In genomic region chr8:70359411-70359810, GRCm38 (mm10) we compare ENCODE assay signal across 11 mouse cellular contexts. TPM values are rescaled to one million over a fixed set of nuclear protein-coding genes. Genes with fewer than 3 reads are reported as not detected.
A peak's percentile ranks its signal among the peaks of the same experiment; 100 is the strongest.
DNase-seq lines count a peak whose midpoint lies in the region; ATAC-seq and TF ChIP-seq lines count a peak whose summit lies in the region.
"Had no signal": no experiment of that assay in that cellular context is flagged by ENCODE, and none has a peak within 500 bp of the region (broad histone marks: within the 10 kb centered on the region; RNA-seq: fewer than 3 reads in every experiment).

No protein-coding gene starts in this region.

- no peak overlapping the region for H3K4me3 ChIP-seq in forebrain, embryonic 13.5 days
- H3K4me3 ChIP-seq in forebrain, embryonic 16.5 days (replicated peaks; ENCODE audit: low read length): no peak overlapping the region
- no peak overlapping the region for H3K4me3 ChIP-seq in lung, embryonic 16.5 days (ENCODE audit: low read length)
- no peak overlapping the region for H3K4me3 ChIP-seq in lung, postnatal 0 days (ENCODE audit: low read depth, low read length)
- H3K4me3 ChIP-seq in kidney, postnatal 0 days (replicated peaks; ENCODE audit: low read depth, low read length): no peak overlapping the region
- H3K4me3 ChIP-seq: liver, embryonic 15.5 days had no signal

- no peak for DNase-seq in lung, postnatal 0 days (ENCODE audit: low spot score)
- DNase-seq in NIH3T3 (ENCODE audit: low read depth): peak; percentile 73
- DNase-seq in kidney, postnatal 0 days (ENCODE audit: low spot score): peak; percentile 48
- no peak for DNase-seq in urinary bladder, postnatal 4 days (ENCODE audit: low spot score in 2 of 2)
- DNase-seq: cerebellum, adult 9-10 months had no signal

- H3K27ac ChIP-seq in forebrain, embryonic 13.5 days: no peak overlapping the region
- no peak overlapping the region for H3K27ac ChIP-seq in forebrain, embryonic 16.5 days (ENCODE audit: low read length)
- no peak overlapping the region for H3K27ac ChIP-seq in lung, embryonic 16.5 days (ENCODE audit: low read length)
- no peak overlapping the region for H3K27ac ChIP-seq in lung, postnatal 0 days (ENCODE audit: low read length)
- no peak overlapping the region for H3K27ac ChIP-seq in kidney, postnatal 0 days
- H3K27ac ChIP-seq: liver, embryonic 15.5 days; stomach, postnatal 0 days had no signal

- H3K36me3 ChIP-seq in forebrain, embryonic 13.5 days (ENCODE audit: poor library complexity, severe bottlenecking): no peaks in the 10 kb centered on the region
- no peaks in the 10 kb centered on the region for H3K36me3 ChIP-seq in forebrain, embryonic 16.5 days (ENCODE audit: control insufficient read depth, insufficient read depth)
- no peaks in the 10 kb centered on the region for H3K36me3 ChIP-seq in lung, embryonic 16.5 days (ENCODE audit: control insufficient read depth, insufficient read depth, low read length)
- H3K36me3 ChIP-seq in lung, postnatal 0 days (ENCODE audit: insufficient read depth, low read length): no peaks in the 10 kb centered on the region
- H3K36me3 ChIP-seq in kidney, postnatal 0 days (ENCODE audit: insufficient read depth, low read length): no peaks in the 10 kb centered on the region
- H3K36me3 ChIP-seq: liver, embryonic 15.5 days had no signal

- H3K27me3 ChIP-seq in forebrain, embryonic 13.5 days: 0 out of 2 replicates have a peak, but pooled peaks cover 8% of the 10 kb centered on the region
- no peaks in the 10 kb centered on the region for H3K27me3 ChIP-seq in forebrain, embryonic 16.5 days (replicated peaks; ENCODE audit: control insufficient read depth, insufficient read depth, low read length)
- H3K27me3 ChIP-seq in lung, embryonic 16.5 days (ENCODE audit: control insufficient read depth, insufficient read depth, low read depth, low read length): no peaks in the 10 kb centered on the region
- H3K27me3 ChIP-seq in lung, postnatal 0 days (replicated peaks; ENCODE audit: insufficient read depth, low read length): no peaks in the 10 kb centered on the region
- H3K27me3 ChIP-seq in kidney, postnatal 0 days (ENCODE audit: insufficient read depth, low read length): no peaks in the 10 kb centered on the region

- no peaks in the 10 kb centered on the region for H3K9me3 ChIP-seq in forebrain, embryonic 13.5 days (replicated peaks)
- no peaks in the 10 kb centered on the region for H3K9me3 ChIP-seq in forebrain, embryonic 16.5 days (ENCODE audit: control insufficient read depth, low read length)
- H3K9me3 ChIP-seq in lung, embryonic 16.5 days (ENCODE audit: control insufficient read depth, low read length): no peaks in the 10 kb centered on the region
- H3K9me3 ChIP-seq in lung, postnatal 0 days (ENCODE audit: low read length): no peaks in the 10 kb centered on the region
- H3K9me3 ChIP-seq in kidney, postnatal 0 days (replicated peaks; ENCODE audit: low read length): no peaks in the 10 kb centered on the region
- H3K9me3 ChIP-seq: liver, embryonic 15.5 days had no signal

- no peak for TF ChIP-seq EP300 in lung, postnatal 0 days (IDR thresholded peaks at IDR 0.05)

- TF ChIP-seq CTCF in lung, postnatal 0 days (IDR thresholded peaks at IDR 0.05): no peak
- TF ChIP-seq CTCF in kidney, postnatal 0 days (IDR thresholded peaks at IDR 0.05; ENCODE audit: low read depth): no peak

- 0 out of 2 replicates have a peak, but pooled peaks cover 5% of the 10 kb centered on the region for H3K4me1 ChIP-seq in forebrain, embryonic 13.5 days
- no peaks in the 10 kb centered on the region for H3K4me1 ChIP-seq in forebrain, embryonic 16.5 days (replicated peaks; ENCODE audit: control insufficient read depth, insufficient read depth, low read length)
- peaks cover 4% of the 10 kb centered on the region; the same call in 1 of the 2 replicates for H3K4me1 ChIP-seq in lung, embryonic 16.5 days (replicated peaks; ENCODE audit: control insufficient read depth, insufficient read depth, low read length)
- H3K4me1 ChIP-seq in lung, postnatal 0 days (ENCODE audit: insufficient read depth, low read depth, low read length): no peaks in the 10 kb centered on the region
- H3K4me1 ChIP-seq in kidney, postnatal 0 days (replicated peaks; ENCODE audit: insufficient read depth, low read length): no peaks in the 10 kb centered on the region

- 0 out of 2 replicates have a peak overlapping the region, but pooled peaks have one; percentile 26 for H3K9ac ChIP-seq in forebrain, embryonic 13.5 days
- no peak overlapping the region for H3K9ac ChIP-seq in forebrain, embryonic 16.5 days (replicated peaks; ENCODE audit: low read depth, low read length)
- no peak overlapping the region for H3K9ac ChIP-seq in lung, embryonic 16.5 days (ENCODE audit: low read length)
- H3K9ac ChIP-seq in lung, postnatal 0 days (replicated peaks; ENCODE audit: low read depth): no peak overlapping the region
- no peak overlapping the region for H3K9ac ChIP-seq in kidney, postnatal 0 days (ENCODE audit: low read depth, low read length)
- H3K9ac ChIP-seq: liver, embryonic 15.5 days had no signal

- H3K4me2 ChIP-seq in forebrain, embryonic 13.5 days: no peak overlapping the region
- H3K4me2 ChIP-seq in forebrain, embryonic 16.5 days (ENCODE audit: low read length): no peak overlapping the region
- H3K4me2 ChIP-seq in lung, embryonic 16.5 days (ENCODE audit: low read depth, low read length): no peak overlapping the region
- H3K4me2 ChIP-seq in lung, postnatal 0 days (replicated peaks; ENCODE audit: low read depth, low read length): no peak overlapping the region
- no peak overlapping the region for H3K4me2 ChIP-seq in kidney, postnatal 0 days (ENCODE audit: low read length)
- H3K4me2 ChIP-seq: liver, embryonic 15.5 days had no signal

- ATAC-seq in forebrain, embryonic 13.5 days: no peak
- no peak for ATAC-seq in forebrain, embryonic 16.5 days
- ATAC-seq in lung, embryonic 16.5 days (ENCODE audit: low read depth): peak; percentile 13; the same call in 1 of the 2 replicates
- ATAC-seq in lung, postnatal 0 days: no peak
- ATAC-seq in kidney, postnatal 0 days (replicated peaks; ENCODE audit: low FRiP score, low read depth): peak; percentile 53
- no peak for ATAC-seq in erythroid progenitor cell, adult 5-6 weeks (replicated peaks; ENCODE audit: low FRiP score, poor library complexity, severe bottlenecking)

- WGBS in forebrain, embryonic 13.5 days: 33% methylated on average over 3 of the region's 3 CpGs
- WGBS in forebrain, embryonic 16.5 days: 21% methylated on average over 3 of the region's 3 CpGs
- 8% methylated on average over 3 of the region's 3 CpGs for WGBS in lung, embryonic 16.5 days
- 11% methylated on average over 3 of the region's 3 CpGs for WGBS in lung, postnatal 0 days
- 6% methylated on average over 3 of the region's 3 CpGs for WGBS in kidney, postnatal 0 days

RNA-seq across cellular contexts. Expression of gene Upf1, which starts 6.3 kb away (rescaled TPM):
- polyA plus RNA-seq in forebrain, embryonic 13.5 days (2015; fragmentation: Nextera tagmentation; extraction: Ambion mirVana): 14.2 and 16.3 TPM in 2 replicates
- 11.8 and 13.6 TPM in 2 replicates for polyA plus RNA-seq in forebrain, embryonic 16.5 days (2015; fragmentation: Nextera tagmentation; extraction: Ambion mirVana)
- 8.7 and 10.5 TPM in 2 replicates for polyA plus RNA-seq in lung, embryonic 16.5 days (2015; fragmentation: Nextera tagmentation; extraction: Ambion mirVana)
- polyA plus RNA-seq in lung, postnatal 0 days (2015; fragmentation: Nextera tagmentation; extraction: Ambion mirVana): 10.4 and 11.1 TPM in 2 replicates
- 11.6 and 12.5 TPM in 2 replicates for polyA plus RNA-seq in kidney, postnatal 0 days (2015; fragmentation: Nextera tagmentation; extraction: Ambion mirVana)
- total RNA-seq in erythroid progenitor cell, adult 5-6 weeks (2015; ENCODE audit: low replicate concordance): 18.4 and 20.2 TPM in 2 replicates
- total RNA-seq in erythroid progenitor cell, adult 5-6 weeks (2017; ENCODE audit: low replicate concordance): 32.5 and 43.9 TPM in 2 replicates

RNA-seq across cellular contexts. Expression of gene Comp, which starts 13.9 kb away (rescaled TPM):
- polyA plus RNA-seq in forebrain, embryonic 13.5 days (2015; fragmentation: Nextera tagmentation; extraction: Ambion mirVana): 0.18 and 0.35 TPM in 2 replicates
- polyA plus RNA-seq in forebrain, embryonic 16.5 days (2015; fragmentation: Nextera tagmentation; extraction: Ambion mirVana): 0.51 and 0.75 TPM in 2 replicates
- polyA plus RNA-seq in lung, embryonic 16.5 days (2015; fragmentation: Nextera tagmentation; extraction: Ambion mirVana): 0.68 and 0.75 TPM in 2 replicates
- 0.13 and 0.29 TPM in 2 replicates for polyA plus RNA-seq in lung, postnatal 0 days (2015; fragmentation: Nextera tagmentation; extraction: Ambion mirVana)
- 0.24 and 0.28 TPM in 2 replicates for polyA plus RNA-seq in kidney, postnatal 0 days (2015; fragmentation: Nextera tagmentation; extraction: Ambion mirVana)
- total RNA-seq in erythroid progenitor cell, adult 5-6 weeks (2015; ENCODE audit: low replicate concordance): not detected in 2 replicates
- 0.39 TPM in 1 of 2 replicates, not detected in the other for total RNA-seq in erythroid progenitor cell, adult 5-6 weeks (2017; ENCODE audit: low replicate concordance)

RNA-seq across cellular contexts. Expression of gene Gdf1, which starts 29.8 kb away (rescaled TPM):
- polyA plus RNA-seq in forebrain, embryonic 13.5 days (2015; fragmentation: Nextera tagmentation; extraction: Ambion mirVana): 0.89 and 2.5 TPM in 2 replicates
- polyA plus RNA-seq in forebrain, embryonic 16.5 days (2015; fragmentation: Nextera tagmentation; extraction: Ambion mirVana): 3.9 and 5.8 TPM in 2 replicates
- polyA plus RNA-seq in lung, embryonic 16.5 days (2015; fragmentation: Nextera tagmentation; extraction: Ambion mirVana): 0.40 and 1.4 TPM in 2 replicates
- polyA plus RNA-seq in lung, postnatal 0 days (2015; fragmentation: Nextera tagmentation; extraction: Ambion mirVana): 0.33 and 0.81 TPM in 2 replicates
- 3.8 and 4.0 TPM in 2 replicates for polyA plus RNA-seq in kidney, postnatal 0 days (2015; fragmentation: Nextera tagmentation; extraction: Ambion mirVana)
- total RNA-seq in erythroid progenitor cell, adult 5-6 weeks (2015; ENCODE audit: low replicate concordance): not detected in 2 replicates
- not detected in 2 replicates for total RNA-seq in erythroid progenitor cell, adult 5-6 weeks (2017; ENCODE audit: low replicate concordance)

RNA-seq across cellular contexts. Expression of gene Cers1, which starts 43.8 kb away (rescaled TPM):
- 18.2 and 20.1 TPM in 2 replicates for polyA plus RNA-seq in forebrain, embryonic 13.5 days (2015; fragmentation: Nextera tagmentation; extraction: Ambion mirVana)
- 32.7 and 35.8 TPM in 2 replicates for polyA plus RNA-seq in forebrain, embryonic 16.5 days (2015; fragmentation: Nextera tagmentation; extraction: Ambion mirVana)
- 2.4 and 3.0 TPM in 2 replicates for polyA plus RNA-seq in lung, embryonic 16.5 days (2015; fragmentation: Nextera tagmentation; extraction: Ambion mirVana)
- polyA plus RNA-seq in lung, postnatal 0 days (2015; fragmentation: Nextera tagmentation; extraction: Ambion mirVana): 0.63 and 1.6 TPM in 2 replicates
- 1.9 and 2.1 TPM in 2 replicates for polyA plus RNA-seq in kidney, postnatal 0 days (2015; fragmentation: Nextera tagmentation; extraction: Ambion mirVana)
- not detected in 2 replicates for total RNA-seq in erythroid progenitor cell, adult 5-6 weeks (2015; ENCODE audit: low replicate concordance)
- not detected in 2 replicates for total RNA-seq in erythroid progenitor cell, adult 5-6 weeks (2017; ENCODE audit: low replicate concordance)

RNA-seq across cellular contexts. Expression of gene Cope, which starts 57.1 kb away (rescaled TPM):
- 268 and 274 TPM in 2 replicates for polyA plus RNA-seq in forebrain, embryonic 13.5 days (2015; fragmentation: Nextera tagmentation; extraction: Ambion mirVana)
- polyA plus RNA-seq in forebrain, embryonic 16.5 days (2015; fragmentation: Nextera tagmentation; extraction: Ambion mirVana): 270 and 273 TPM in 2 replicates
- polyA plus RNA-seq in lung, embryonic 16.5 days (2015; fragmentation: Nextera tagmentation; extraction: Ambion mirVana): 325 and 349 TPM in 2 replicates
- polyA plus RNA-seq in lung, postnatal 0 days (2015; fragmentation: Nextera tagmentation; extraction: Ambion mirVana): 266 and 297 TPM in 2 replicates
- polyA plus RNA-seq in kidney, postnatal 0 days (2015; fragmentation: Nextera tagmentation; extraction: Ambion mirVana): 309 and 334 TPM in 2 replicates
- 78.6 and 122 TPM in 2 replicates for total RNA-seq in erythroid progenitor cell, adult 5-6 weeks (2015; ENCODE audit: low replicate concordance)
- 16.7 and 51.7 TPM in 2 replicates for total RNA-seq in erythroid progenitor cell, adult 5-6 weeks (2017; ENCODE audit: low replicate concordance)

Comparison
In these comparisons a context has a peak if more than half of its experiments do, and no peak if none do; other contexts are left out.
1. ATAC-seq: peak in lung, embryonic 16.5 days (single experiment) and kidney, postnatal 0 days (single experiment); none in forebrain, embryonic 13.5 days (single experiment), forebrain, embryonic 16.5 days (single experiment), lung, postnatal 0 days (single experiment) and erythroid progenitor cell, adult 5-6 weeks (single experiment).
2. DNase-seq: peak in NIH3T3 (single experiment) and kidney, postnatal 0 days (single experiment); none in lung, postnatal 0 days (single experiment) and urinary bladder, postnatal 4 days (0 of 2).